Mouse (Mus musculus): Measurements from ENCODE around the gene Pcp4l1.

Gene Pcp4l1

GRCm38 (mm10) chr1:171189476-171190114 is 6.5 kb downstream of the Pcp4l1 start:
- peak overlapping the region; percentile 39 for H3K4me3 ChIP-seq (replicated peaks; ENCODE audit: low read length)
- H3K27me3 ChIP-seq (ENCODE audit: insufficient read depth, low read length) = peaks cover 42% of the 10 kb centered on the region
- H3K9me3 ChIP-seq (ENCODE audit: low read length) = no peaks in the 10 kb centered on the region
- no peaks in the 10 kb centered on the region for H3K36me3 ChIP-seq (ENCODE audit: insufficient read depth, low read length)
- peaks cover 67% of the 10 kb centered on the region for H3K4me1 ChIP-seq (replicated peaks; ENCODE audit: low read depth, low read length)
- TF ChIP-seq NANOG (IDR thresholded peaks at IDR 0.05; ENCODE audit: borderline replicate concordance, low read length) (no peak), POU5F1 (IDR thresholded peaks at IDR 0.05; ENCODE audit: borderline replicate concordance, low read length) (no peak), CTCF (conservative IDR thresholded peaks at IDR 0.05; ENCODE audit: low read length) (no peak)

GRCm38 (mm10) chr1:171189046-171189445 is 7.0 kb downstream of the Pcp4l1 start:
- no peak for TF ChIP-seq NANOG (IDR thresholded peaks at IDR 0.05; ENCODE audit: borderline replicate concordance, low read length)
- no peak for TF ChIP-seq POU5F1 (IDR thresholded peaks at IDR 0.05; ENCODE audit: borderline replicate concordance, low read length)
- no peak for TF ChIP-seq CTCF (conservative IDR thresholded peaks at IDR 0.05; ENCODE audit: low read length)
- H3K36me3 ChIP-seq (ENCODE audit: insufficient read depth, low read length) = no peaks in the 10 kb centered on the region
- peaks cover 67% of the 10 kb centered on the region for H3K4me1 ChIP-seq (replicated peaks; ENCODE audit: low read depth, low read length)
- peak overlapping the region; percentile 39 for H3K4me3 ChIP-seq (replicated peaks; ENCODE audit: low read length)
- no peaks in the 10 kb centered on the region for H3K9me3 ChIP-seq (ENCODE audit: low read length)
- peaks cover 37% of the 10 kb centered on the region for H3K27me3 ChIP-seq (ENCODE audit: insufficient read depth, low read length)

GRCm38 (mm10) chr1:171187851-171188700 is 8.0 kb downstream of the Pcp4l1 start:
- Histone ChIP-seq H3K36me3 (ENCODE audit: insufficient read depth, low read length) (no peaks in the 10 kb centered on the region), H3K27me3 (ENCODE audit: insufficient read depth, low read length) (peaks cover 27% of the 10 kb centered on the region), H3K4me3 (replicated peaks; ENCODE audit: low read length) (no peak overlapping the region), H3K4me1 (replicated peaks; ENCODE audit: low read depth, low read length) (peaks cover 62% of the 10 kb centered on the region), H3K9me3 (ENCODE audit: low read length) (no peaks in the 10 kb centered on the region)
- no peak for TF ChIP-seq CTCF (conservative IDR thresholded peaks at IDR 0.05; ENCODE audit: low read length)
- TF ChIP-seq POU5F1 (IDR thresholded peaks at IDR 0.05; ENCODE audit: borderline replicate concordance, low read length) = no peak
- TF ChIP-seq NANOG (IDR thresholded peaks at IDR 0.05; ENCODE audit: borderline replicate concordance, low read length) = no peak

- Histone ChIP-seq H3K4me1 (replicated peaks; ENCODE audit: low read depth, low read length) (peaks cover 55% of the 10 kb centered on the region), H3K4me3 (replicated peaks; ENCODE audit: low read length) (peak overlapping the region; percentile 15), H3K9me3 (ENCODE audit: low read length) (no peaks in the 10 kb centered on the region), H3K36me3 (ENCODE audit: insufficient read depth, low read length) (no peaks in the 10 kb centered on the region), H3K27me3 (ENCODE audit: insufficient read depth, low read length) (peaks cover 12% of the 10 kb centered on the region; the same call in 1 of the 2 replicates)
- TF ChIP-seq POU5F1 (IDR thresholded peaks at IDR 0.05; ENCODE audit: borderline replicate concordance, low read length) = no peak
- no peak for TF ChIP-seq CTCF (conservative IDR thresholded peaks at IDR 0.05; ENCODE audit: low read length)
- TF ChIP-seq NANOG (IDR thresholded peaks at IDR 0.05; ENCODE audit: borderline replicate concordance, low read length) = no peak
Observed at GRCm38 (mm10) chr1:171185655-171186054, 10.4 kb downstream of the Pcp4l1 start.

GRCm38 (mm10) chr1:171184314-171184713 is 11.8 kb downstream of the Pcp4l1 start:
- Histone ChIP-seq H3K9me3 (ENCODE audit: low read length) (no peaks in the 10 kb centered on the region), H3K4me3 (replicated peaks; ENCODE audit: low read length) (no peak overlapping the region), H3K27me3 (ENCODE audit: insufficient read depth, low read length) (peaks cover 7% of the 10 kb centered on the region; the same call in 1 of the 2 replicates), H3K4me1 (replicated peaks; ENCODE audit: low read depth, low read length) (peaks cover 43% of the 10 kb centered on the region), H3K36me3 (ENCODE audit: insufficient read depth, low read length) (no peaks in the 10 kb centered on the region)
- TF ChIP-seq CTCF (conservative IDR thresholded peaks at IDR 0.05; ENCODE audit: low read length) (no peak), POU5F1 (IDR thresholded peaks at IDR 0.05; ENCODE audit: borderline replicate concordance, low read length) (no peak), NANOG (IDR thresholded peaks at IDR 0.05; ENCODE audit: borderline replicate concordance, low read length) (no peak)

- H3K27me3 ChIP-seq (ENCODE audit: insufficient read depth, low read length) = peaks cover 6% of the 10 kb centered on the region; the same call in 1 of the 2 replicates
- TF ChIP-seq POU5F1 (IDR thresholded peaks at IDR 0.05; ENCODE audit: borderline replicate concordance, low read length) = no peak
- no peak for TF ChIP-seq NANOG (IDR thresholded peaks at IDR 0.05; ENCODE audit: borderline replicate concordance, low read length)
- no peak for TF ChIP-seq CTCF (conservative IDR thresholded peaks at IDR 0.05; ENCODE audit: low read length)
- H3K4me1 ChIP-seq (replicated peaks; ENCODE audit: low read depth, low read length) = peaks cover 36% of the 10 kb centered on the region
- H3K9me3 ChIP-seq (ENCODE audit: low read length) = no peaks in the 10 kb centered on the region
- H3K4me3 ChIP-seq (replicated peaks; ENCODE audit: low read length) = no peak overlapping the region
- no peaks in the 10 kb centered on the region for H3K36me3 ChIP-seq (ENCODE audit: insufficient read depth, low read length)
Observed at GRCm38 (mm10) chr1:171183620-171184019, 12.4 kb downstream of the Pcp4l1 start.

GRCm38 (mm10) chr1:171183025-171183424 is 13.0 kb downstream of the Pcp4l1 start:
- H3K36me3 ChIP-seq (ENCODE audit: insufficient read depth, low read length) = no peaks in the 10 kb centered on the region
- peaks cover 6% of the 10 kb centered on the region; the same call in 1 of the 2 replicates for H3K27me3 ChIP-seq (ENCODE audit: insufficient read depth, low read length)
- peaks cover 30% of the 10 kb centered on the region for H3K4me1 ChIP-seq (replicated peaks; ENCODE audit: low read depth, low read length)
- H3K4me3 ChIP-seq (replicated peaks; ENCODE audit: low read length) = no peak overlapping the region
- no peak for TF ChIP-seq NANOG (IDR thresholded peaks at IDR 0.05; ENCODE audit: borderline replicate concordance, low read length)
- TF ChIP-seq POU5F1 (IDR thresholded peaks at IDR 0.05; ENCODE audit: borderline replicate concordance, low read length) = no peak
- TF ChIP-seq CTCF (conservative IDR thresholded peaks at IDR 0.05; ENCODE audit: low read length) = no peak
- no peaks in the 10 kb centered on the region for H3K9me3 ChIP-seq (ENCODE audit: low read length)

- no peaks in the 10 kb centered on the region for H3K9me3 ChIP-seq (ENCODE audit: low read length)
- no peaks in the 10 kb centered on the region for H3K27me3 ChIP-seq (ENCODE audit: insufficient read depth, low read length)
- H3K36me3 ChIP-seq (ENCODE audit: insufficient read depth, low read length) = no peaks in the 10 kb centered on the region
- 0 out of 2 replicates have a peak, but pooled peaks cover under 1% of the 10 kb centered on the region for H3K4me1 ChIP-seq (replicated peaks; ENCODE audit: low read depth, low read length)
- TF ChIP-seq NANOG (IDR thresholded peaks at IDR 0.05; ENCODE audit: borderline replicate concordance, low read length) = no peak
- TF ChIP-seq POU5F1 (IDR thresholded peaks at IDR 0.05; ENCODE audit: borderline replicate concordance, low read length) = no peak
- no peak for TF ChIP-seq CTCF (conservative IDR thresholded peaks at IDR 0.05; ENCODE audit: low read length)
- no peak overlapping the region for H3K4me3 ChIP-seq (replicated peaks; ENCODE audit: low read length)
Observed at GRCm38 (mm10) chr1:171179487-171180171, 16.4 kb downstream of the Pcp4l1 start.
